Mouse (Mus musculus): ENCODE data around the gene Adam23. TPM values are rescaled to one million over a fixed set of nuclear protein-coding genes. Genes with fewer than 3 reads are reported as not detected.
A peak's percentile ranks its signal among the peaks of the same experiment; 100 is the strongest.

Adam23 gene
- polyA plus RNA-seq, 1 experiment from 2014 or later = 7.6 TPM

DNA sequence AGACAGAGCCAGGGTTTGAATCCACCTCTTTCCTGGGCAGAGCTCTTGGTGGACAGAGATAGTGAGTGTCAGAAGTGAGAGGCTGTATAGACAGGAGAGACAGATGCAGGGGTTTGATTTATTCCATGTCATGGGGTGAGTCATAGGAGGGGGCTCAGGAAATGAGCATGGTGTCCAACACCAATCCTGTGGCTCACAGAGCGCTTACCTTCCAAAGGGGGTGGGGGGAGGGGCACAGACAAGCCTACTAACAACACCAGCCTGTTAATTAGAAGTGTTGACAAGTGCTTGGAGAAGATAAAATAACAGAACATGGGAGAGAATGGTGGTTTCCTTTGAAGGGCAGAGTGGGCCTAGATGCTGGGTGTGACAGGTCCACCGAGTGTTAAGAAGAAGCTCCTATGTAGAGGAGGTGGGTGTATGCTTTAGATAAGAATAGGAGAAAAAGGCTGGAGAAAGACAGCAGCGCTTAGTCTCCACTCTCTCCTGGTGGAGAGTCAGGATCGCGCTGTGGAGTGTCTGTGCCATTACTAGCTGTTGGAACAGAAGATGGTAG lies 7.7 kb downstream of the Adam23 start:
- Histone ChIP-seq H3K4me2 (ENCODE audit: low read depth, low read length) (no peak overlapping the region), H3K9me3 (replicated peaks; ENCODE audit: control insufficient read depth, low read length) (no peaks in the 10 kb centered on the region), H3K27me3 (ENCODE audit: control insufficient read depth, insufficient read depth, low read length) (no peaks in the 10 kb centered on the region), H3K4me3 (ENCODE audit: low read depth, low read length) (no peak overlapping the region), H3K36me3 (replicated peaks; ENCODE audit: control insufficient read depth, insufficient read depth, low read depth, low read length) (no peaks in the 10 kb centered on the region), H3K9ac (replicated peaks; ENCODE audit: low read length) (no peak overlapping the region), H3K27ac (replicated peaks; ENCODE audit: low read depth, low read length) (no peak overlapping the region), H3K4me1 (ENCODE audit: control insufficient read depth, insufficient read depth, low read length) (no peaks in the 10 kb centered on the region)
- DNase-seq (ENCODE audit: low spot score) = no peak
- WGBS = 84% methylated on average over 5 of the region's 5 CpGs
- ATAC-seq (replicated peaks; ENCODE audit: insufficient number of reproducible peaks, low FRiP score, low TSS enrichment, low read depth) = no peak

DNA sequence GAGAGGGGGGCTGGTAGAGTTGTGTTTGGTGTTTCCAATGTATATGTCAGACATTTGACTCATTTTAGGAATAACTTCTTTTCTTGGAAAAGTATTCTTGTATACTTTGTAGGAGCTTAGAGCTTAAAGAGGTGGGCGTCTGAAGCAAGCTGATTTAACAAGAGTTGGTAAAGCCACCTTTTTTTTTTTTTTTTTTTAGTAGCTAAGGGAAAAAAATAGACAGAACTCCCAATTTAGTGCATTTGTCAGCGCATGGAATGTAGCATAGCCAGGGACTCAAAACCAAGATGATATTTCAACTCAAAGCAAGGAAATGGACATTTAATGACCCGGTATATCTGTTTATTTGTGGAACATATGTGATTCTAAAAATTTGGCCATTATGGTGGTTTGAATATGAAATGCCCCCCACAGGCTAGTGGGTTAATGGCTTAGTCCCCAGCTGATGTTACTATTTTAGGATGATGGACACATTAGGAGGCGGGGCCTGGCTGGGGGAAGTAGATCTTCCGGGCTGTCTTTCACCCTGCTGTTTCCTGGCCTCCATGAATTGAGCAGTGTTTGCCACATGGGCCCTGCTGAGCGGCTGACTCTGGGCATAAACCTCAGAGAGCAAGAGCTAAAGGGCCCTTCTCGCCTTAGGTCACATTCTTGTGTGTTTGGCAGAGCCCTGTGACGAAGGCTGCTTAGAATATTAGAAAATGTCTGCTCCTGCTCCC lies 12.3 kb downstream of the Adam23 start:
- H3K9me3 ChIP-seq (replicated peaks; ENCODE audit: control insufficient read depth, low read length) = no peaks in the 10 kb centered on the region
- H3K4me2 ChIP-seq (ENCODE audit: low read depth, low read length) = no peak overlapping the region
- DNase-seq (ENCODE audit: low spot score) = no peak
- no peak overlapping the region for H3K9ac ChIP-seq (replicated peaks; ENCODE audit: low read length)
- no peak for ATAC-seq (replicated peaks; ENCODE audit: insufficient number of reproducible peaks, low FRiP score, low TSS enrichment, low read depth)
- H3K36me3 ChIP-seq (replicated peaks; ENCODE audit: control insufficient read depth, insufficient read depth, low read depth, low read length) = no peaks in the 10 kb centered on the region
- H3K4me1 ChIP-seq (ENCODE audit: control insufficient read depth, insufficient read depth, low read length) = no peaks in the 10 kb centered on the region
- H3K27me3 ChIP-seq (ENCODE audit: control insufficient read depth, insufficient read depth, low read length) = no peaks in the 10 kb centered on the region
- H3K27ac ChIP-seq (replicated peaks; ENCODE audit: low read depth, low read length) = no peak overlapping the region; the same call in 1 of the 2 replicates
- no peak overlapping the region for H3K4me3 ChIP-seq (ENCODE audit: low read depth, low read length)
- WGBS = 53% methylated on average over 8 of the region's 8 CpGs

- H3K27ac ChIP-seq (replicated peaks; ENCODE audit: low read depth, low read length) = no peak overlapping the region
- H3K4me3 ChIP-seq (ENCODE audit: low read depth, low read length) = no peak overlapping the region
- H3K9ac ChIP-seq (replicated peaks; ENCODE audit: low read length) = no peak overlapping the region
- no peaks in the 10 kb centered on the region for H3K4me1 ChIP-seq (ENCODE audit: control insufficient read depth, insufficient read depth, low read length)
- H3K27me3 ChIP-seq (ENCODE audit: control insufficient read depth, insufficient read depth, low read length) = no peaks in the 10 kb centered on the region
- no peaks in the 10 kb centered on the region for H3K36me3 ChIP-seq (replicated peaks; ENCODE audit: control insufficient read depth, insufficient read depth, low read depth, low read length)
- no peak for DNase-seq (ENCODE audit: low spot score)
- 50% methylated on average over 3 of the region's 3 CpGs for WGBS
- no peak overlapping the region for H3K4me2 ChIP-seq (ENCODE audit: low read depth, low read length)
- ATAC-seq (replicated peaks; ENCODE audit: insufficient number of reproducible peaks, low FRiP score, low TSS enrichment, low read depth) = no peak
- no peaks in the 10 kb centered on the region for H3K9me3 ChIP-seq (replicated peaks; ENCODE audit: control insufficient read depth, low read length)
These were observed 13.5 kb downstream of the Adam23 start for GRCm38 (mm10) chr1:63459151-63459550.

GRCm38 (mm10) chr1:63459926-63460325 lies 14.2 kb downstream of the Adam23 start:
- H3K4me1 ChIP-seq (ENCODE audit: control insufficient read depth, insufficient read depth, low read length) = no peaks in the 10 kb centered on the region
- ATAC-seq (replicated peaks; ENCODE audit: insufficient number of reproducible peaks, low FRiP score, low TSS enrichment, low read depth) (no peak), DNase-seq (ENCODE audit: low spot score) (no peak)
- H3K9ac ChIP-seq (replicated peaks; ENCODE audit: low read length) = no peak overlapping the region
- no peak overlapping the region for H3K4me2 ChIP-seq (ENCODE audit: low read depth, low read length)
- H3K27me3 ChIP-seq (ENCODE audit: control insufficient read depth, insufficient read depth, low read length) = no peaks in the 10 kb centered on the region
- H3K9me3 ChIP-seq (replicated peaks; ENCODE audit: control insufficient read depth, low read length) = no peaks in the 10 kb centered on the region
- no peaks in the 10 kb centered on the region for H3K36me3 ChIP-seq (replicated peaks; ENCODE audit: control insufficient read depth, insufficient read depth, low read depth, low read length)
- no peak overlapping the region for H3K27ac ChIP-seq (replicated peaks; ENCODE audit: low read depth, low read length)
- 79% methylated on average over 6 of the region's 6 CpGs for WGBS
- H3K4me3 ChIP-seq (ENCODE audit: low read depth, low read length) = no peak overlapping the region

- no peak overlapping the region for H3K27ac ChIP-seq (replicated peaks; ENCODE audit: low read depth, low read length)
- H3K4me3 ChIP-seq (ENCODE audit: low read depth, low read length) = no peak overlapping the region
These were observed 18.8 kb downstream of the Adam23 start for GRCm38 (mm10) chr1:63464441-63464840.

DNA sequence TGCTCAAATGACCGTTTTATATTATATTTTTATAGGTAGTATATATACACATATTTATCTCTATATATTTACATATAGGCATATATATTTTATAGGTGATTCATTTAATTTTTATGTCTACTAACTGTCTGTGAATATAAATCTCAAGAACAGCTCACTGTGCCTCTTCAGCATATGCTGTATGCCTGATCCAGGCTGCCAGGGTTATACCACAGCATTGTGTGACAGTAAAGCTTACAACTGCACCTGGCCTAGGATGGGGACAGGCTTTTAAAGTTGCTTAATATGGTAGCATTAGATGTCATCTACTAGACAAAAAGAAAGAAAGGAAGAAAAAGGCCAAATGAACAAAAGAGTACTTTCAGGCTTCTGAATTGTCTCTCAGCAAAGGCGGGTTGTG lies 27.6 kb downstream of the Adam23 start:
- WGBS = 79% methylated on average over 2 of the region's 2 CpGs
- Histone ChIP-seq H3K4me2 (ENCODE audit: low read depth, low read length) (no peak overlapping the region), H3K36me3 (replicated peaks; ENCODE audit: control insufficient read depth, insufficient read depth, low read depth, low read length) (no peaks in the 10 kb centered on the region), H3K27ac (replicated peaks; ENCODE audit: low read depth, low read length) (no peak overlapping the region), H3K4me1 (ENCODE audit: control insufficient read depth, insufficient read depth, low read length) (no peaks in the 10 kb centered on the region), H3K9ac (replicated peaks; ENCODE audit: low read length) (no peak overlapping the region), H3K27me3 (ENCODE audit: control insufficient read depth, insufficient read depth, low read length) (no peaks in the 10 kb centered on the region), H3K4me3 (ENCODE audit: low read depth, low read length) (no peak overlapping the region), H3K9me3 (replicated peaks; ENCODE audit: control insufficient read depth, low read length) (no peaks in the 10 kb centered on the region)
- no peak for ATAC-seq (replicated peaks; ENCODE audit: insufficient number of reproducible peaks, low FRiP score, low TSS enrichment, low read depth)
- no peak for DNase-seq (ENCODE audit: low spot score)

More at GRCm38 (mm10) chr1:63464441-63464840, 18.8 kb downstream of the Adam23 start:
- Histone ChIP-seq H3K4me1 (ENCODE audit: control insufficient read depth, insufficient read depth, low read length) (no peaks in the 10 kb centered on the region), H3K9me3 (replicated peaks; ENCODE audit: control insufficient read depth, low read length) (no peaks in the 10 kb centered on the region), H3K36me3 (replicated peaks; ENCODE audit: control insufficient read depth, insufficient read depth, low read depth, low read length) (no peaks in the 10 kb centered on the region), H3K27me3 (ENCODE audit: control insufficient read depth, insufficient read depth, low read length) (no peaks in the 10 kb centered on the region), H3K9ac (replicated peaks; ENCODE audit: low read length) (no peak overlapping the region), H3K4me2 (ENCODE audit: low read depth, low read length) (no peak overlapping the region)
- 28% methylated on average over 1 of the region's 1 CpGs for WGBS
- peak; percentile 76 for DNase-seq (ENCODE audit: low spot score)
- no peak for ATAC-seq (replicated peaks; ENCODE audit: insufficient number of reproducible peaks, low FRiP score, low TSS enrichment, low read depth)

- 49% methylated on average over 8 of the region's 8 CpGs for WGBS
- ATAC-seq (replicated peaks; ENCODE audit: insufficient number of reproducible peaks, low FRiP score, low TSS enrichment, low read depth) (no peak), DNase-seq (ENCODE audit: low spot score) (no peak)
- Histone ChIP-seq H3K9me3 (replicated peaks; ENCODE audit: control insufficient read depth, low read length) (no peaks in the 10 kb centered on the region), H3K9ac (replicated peaks; ENCODE audit: low read length) (no peak overlapping the region), H3K36me3 (replicated peaks; ENCODE audit: control insufficient read depth, insufficient read depth, low read depth, low read length) (no peaks in the 10 kb centered on the region), H3K4me2 (ENCODE audit: low read depth, low read length) (no peak overlapping the region), H3K4me3 (ENCODE audit: low read depth, low read length) (no peak overlapping the region), H3K27me3 (ENCODE audit: control insufficient read depth, insufficient read depth, low read length) (no peaks in the 10 kb centered on the region), H3K27ac (replicated peaks; ENCODE audit: low read depth, low read length) (no peak overlapping the region), H3K4me1 (ENCODE audit: control insufficient read depth, insufficient read depth, low read length) (no peaks in the 10 kb centered on the region)
These were observed 28.0 kb downstream of the Adam23 start for GRCm38 (mm10) chr1:63473696-63474095.

GRCm38 (mm10) chr1:63478946-63479345 lies 33.3 kb downstream of the Adam23 start:
- Histone ChIP-seq H3K27me3 (ENCODE audit: control insufficient read depth, insufficient read depth, low read length) (no peaks in the 10 kb centered on the region), H3K4me3 (ENCODE audit: low read depth, low read length) (no peak overlapping the region), H3K4me1 (ENCODE audit: control insufficient read depth, insufficient read depth, low read length) (no peaks in the 10 kb centered on the region), H3K27ac (replicated peaks; ENCODE audit: low read depth, low read length) (no peak overlapping the region), H3K9ac (replicated peaks; ENCODE audit: low read length) (no peak overlapping the region), H3K9me3 (replicated peaks; ENCODE audit: control insufficient read depth, low read length) (no peaks in the 10 kb centered on the region), H3K4me2 (ENCODE audit: low read depth, low read length) (no peak overlapping the region), H3K36me3 (replicated peaks; ENCODE audit: control insufficient read depth, insufficient read depth, low read depth, low read length) (no peaks in the 10 kb centered on the region)
- no peak for ATAC-seq (replicated peaks; ENCODE audit: insufficient number of reproducible peaks, low FRiP score, low TSS enrichment, low read depth)
- 89% methylated on average over 5 of the region's 5 CpGs for WGBS
- DNase-seq (ENCODE audit: low spot score) = no peak
